Mouse (Mus musculus): ENCODE measurements at regions not wholly inside any gene's neighbourhood (a gene's known extent, or its start where the extent isn't known, plus 50 kb on each side); places are given as distances from the start of the nearest gene placed in this dataset.

DNA sequence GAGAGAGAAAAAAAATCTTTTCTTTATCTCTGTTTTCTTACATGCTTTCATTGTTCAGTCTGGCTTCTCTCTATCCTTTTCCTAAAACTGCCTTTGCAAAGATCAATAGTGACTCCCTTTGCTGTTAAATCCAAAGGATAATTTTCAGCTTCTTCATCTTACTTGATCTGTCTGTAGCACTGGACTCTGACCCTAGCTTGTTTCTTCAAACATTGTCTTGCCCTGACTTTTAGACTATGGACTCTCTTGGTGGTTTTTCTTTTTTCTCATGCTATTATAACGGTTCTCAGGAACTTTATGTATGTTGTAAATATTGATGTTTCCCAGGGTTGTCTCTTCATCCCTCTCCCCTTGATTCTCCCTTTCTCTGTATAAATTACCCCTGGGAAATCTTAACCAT lies 58.0 kb upstream of the Pkn2 start:
- WGBS = 92% methylated on average over 1 of the region's 1 CpGs
- no peaks in the 10 kb centered on the region for H3K9me3 ChIP-seq (ENCODE audit: control insufficient read depth, low read length)
- no peak overlapping the region for H3K27ac ChIP-seq (ENCODE audit: low read length)
- H3K27me3 ChIP-seq (replicated peaks; ENCODE audit: control insufficient read depth, insufficient read depth, low read length) = no peaks in the 10 kb centered on the region
- no peak overlapping the region for H3K4me3 ChIP-seq (replicated peaks; ENCODE audit: low read length)
- H3K36me3 ChIP-seq (ENCODE audit: control insufficient read depth, insufficient read depth) = no peaks in the 10 kb centered on the region
- no peak overlapping the region for H3K4me2 ChIP-seq (ENCODE audit: low read length)
- H3K4me1 ChIP-seq (replicated peaks; ENCODE audit: control insufficient read depth, insufficient read depth, low read length) = peaks cover 2% of the 10 kb centered on the region; the same call in 1 of the 2 replicates
- H3K9ac ChIP-seq (replicated peaks; ENCODE audit: low read depth, low read length) = no peak overlapping the region
- ATAC-seq = no peak

DNA sequence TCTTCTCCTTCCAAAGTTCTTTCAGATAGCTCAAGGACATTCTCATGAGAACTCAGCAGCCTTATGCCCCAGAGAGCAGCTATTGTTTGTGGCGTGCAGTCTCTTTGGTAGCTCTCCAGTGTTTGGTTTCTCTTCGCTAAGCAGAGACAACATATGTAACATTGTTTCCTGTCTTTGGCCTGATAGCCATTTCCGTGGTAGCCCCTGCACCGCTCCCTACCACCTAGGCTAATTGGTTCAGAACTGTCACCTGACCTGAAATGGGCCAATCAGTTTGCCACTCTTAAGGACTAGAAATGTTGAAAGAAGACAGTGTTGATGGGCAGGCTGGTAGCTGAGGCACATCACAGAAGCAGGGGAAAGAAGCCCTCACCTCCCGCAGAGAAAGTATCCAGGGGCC lies 54.1 kb upstream of the Pkn2 start:
- 74% methylated on average over 5 of the region's 5 CpGs for WGBS
- no peaks in the 10 kb centered on the region for H3K9me3 ChIP-seq (ENCODE audit: control insufficient read depth, low read length)
- no peaks in the 10 kb centered on the region for H3K36me3 ChIP-seq (ENCODE audit: control insufficient read depth, insufficient read depth)
- no peak overlapping the region for H3K4me2 ChIP-seq (ENCODE audit: low read length)
- H3K4me3 ChIP-seq (replicated peaks; ENCODE audit: low read length) = no peak overlapping the region
- H3K9ac ChIP-seq (replicated peaks; ENCODE audit: low read depth, low read length) = no peak overlapping the region
- ATAC-seq = no peak
- H3K27me3 ChIP-seq (replicated peaks; ENCODE audit: control insufficient read depth, insufficient read depth, low read length) = no peaks in the 10 kb centered on the region
- no peaks in the 10 kb centered on the region for H3K4me1 ChIP-seq (replicated peaks; ENCODE audit: control insufficient read depth, insufficient read depth, low read length)
- H3K27ac ChIP-seq (ENCODE audit: low read length) = no peak overlapping the region

DNA sequence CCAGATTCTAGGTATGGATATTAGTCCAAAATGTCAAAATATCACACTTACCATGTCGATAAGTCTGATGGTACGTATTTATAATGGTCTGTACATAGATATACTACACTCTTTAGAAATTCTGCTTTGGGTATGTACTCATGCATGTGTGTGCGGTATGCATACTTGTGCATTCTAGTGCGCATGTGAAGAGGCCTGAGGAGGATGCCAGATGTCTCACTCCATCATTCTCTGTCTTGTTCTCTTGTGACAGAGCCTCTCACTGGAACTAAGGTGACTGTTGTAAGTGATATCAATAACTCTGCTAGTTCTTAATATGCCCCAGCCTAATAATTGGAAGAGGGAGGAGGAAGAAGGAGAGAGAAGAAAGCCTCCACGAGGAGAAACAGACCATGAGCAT lies 52.5 kb upstream of the Pkn2 start:
- no peak for ATAC-seq
- WGBS = 90% methylated on average over 5 of the region's 5 CpGs
- Histone ChIP-seq H3K4me3 (replicated peaks; ENCODE audit: low read length) (no peak overlapping the region), H3K9ac (replicated peaks; ENCODE audit: low read depth, low read length) (no peak overlapping the region), H3K27ac (ENCODE audit: low read length) (no peak overlapping the region), H3K36me3 (ENCODE audit: control insufficient read depth, insufficient read depth) (no peaks in the 10 kb centered on the region), H3K4me1 (replicated peaks; ENCODE audit: control insufficient read depth, insufficient read depth, low read length) (no peaks in the 10 kb centered on the region), H3K27me3 (replicated peaks; ENCODE audit: control insufficient read depth, insufficient read depth, low read length) (no peaks in the 10 kb centered on the region), H3K9me3 (ENCODE audit: control insufficient read depth, low read length) (no peaks in the 10 kb centered on the region), H3K4me2 (ENCODE audit: low read length) (no peak overlapping the region)

DNA sequence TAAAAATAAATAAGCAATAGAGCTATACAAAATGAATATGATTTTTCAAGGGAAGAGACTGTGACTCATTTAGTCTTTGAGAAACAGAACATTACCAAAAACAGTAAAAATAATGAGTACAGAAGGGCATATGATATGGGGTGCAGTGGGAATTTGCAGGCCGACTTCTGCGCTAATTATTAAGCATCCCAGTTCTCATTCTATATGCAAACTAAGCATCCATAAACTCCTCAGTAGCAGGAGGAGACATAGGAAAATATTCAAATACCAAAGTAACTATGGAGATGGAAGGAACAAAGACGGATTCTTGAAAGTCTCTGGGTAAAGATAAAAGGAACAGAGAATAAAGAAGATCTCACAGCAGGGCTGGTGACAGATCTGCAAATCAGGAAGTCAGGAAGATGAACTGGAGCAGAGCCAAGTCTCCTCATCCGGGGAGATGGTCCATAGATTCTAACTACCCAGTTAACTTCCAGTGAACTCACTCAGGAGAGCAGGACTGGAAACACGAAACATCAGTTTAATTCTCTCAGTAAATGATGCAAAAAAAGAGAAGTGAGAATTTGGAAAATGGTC lies 52.0 kb upstream of the Pkn2 start:
- Histone ChIP-seq H3K9me3 (ENCODE audit: control insufficient read depth, low read length) (no peaks in the 10 kb centered on the region), H3K9ac (replicated peaks; ENCODE audit: low read depth, low read length) (no peak overlapping the region), H3K4me3 (replicated peaks; ENCODE audit: low read length) (no peak overlapping the region), H3K36me3 (ENCODE audit: control insufficient read depth, insufficient read depth) (no peaks in the 10 kb centered on the region), H3K4me2 (ENCODE audit: low read length) (no peak overlapping the region), H3K27ac (ENCODE audit: low read length) (no peak overlapping the region), H3K4me1 (replicated peaks; ENCODE audit: control insufficient read depth, insufficient read depth, low read length) (no peaks in the 10 kb centered on the region), H3K27me3 (replicated peaks; ENCODE audit: control insufficient read depth, insufficient read depth, low read length) (no peaks in the 10 kb centered on the region)
- 59% methylated on average over 5 of the region's 5 CpGs for WGBS
- no peak for ATAC-seq

Data from forebrain, embryonic 16.5 days (tissue).